Mouse (Mus musculus): Measurements from ENCODE around the gene Ifit3b.
"Not testable (repeated sequence)": the region's sequence is repeated elsewhere in the genome, so short reads cannot be mapped to it uniquely, and the experiment has no call there.

Gene Ifit3b

DNA sequence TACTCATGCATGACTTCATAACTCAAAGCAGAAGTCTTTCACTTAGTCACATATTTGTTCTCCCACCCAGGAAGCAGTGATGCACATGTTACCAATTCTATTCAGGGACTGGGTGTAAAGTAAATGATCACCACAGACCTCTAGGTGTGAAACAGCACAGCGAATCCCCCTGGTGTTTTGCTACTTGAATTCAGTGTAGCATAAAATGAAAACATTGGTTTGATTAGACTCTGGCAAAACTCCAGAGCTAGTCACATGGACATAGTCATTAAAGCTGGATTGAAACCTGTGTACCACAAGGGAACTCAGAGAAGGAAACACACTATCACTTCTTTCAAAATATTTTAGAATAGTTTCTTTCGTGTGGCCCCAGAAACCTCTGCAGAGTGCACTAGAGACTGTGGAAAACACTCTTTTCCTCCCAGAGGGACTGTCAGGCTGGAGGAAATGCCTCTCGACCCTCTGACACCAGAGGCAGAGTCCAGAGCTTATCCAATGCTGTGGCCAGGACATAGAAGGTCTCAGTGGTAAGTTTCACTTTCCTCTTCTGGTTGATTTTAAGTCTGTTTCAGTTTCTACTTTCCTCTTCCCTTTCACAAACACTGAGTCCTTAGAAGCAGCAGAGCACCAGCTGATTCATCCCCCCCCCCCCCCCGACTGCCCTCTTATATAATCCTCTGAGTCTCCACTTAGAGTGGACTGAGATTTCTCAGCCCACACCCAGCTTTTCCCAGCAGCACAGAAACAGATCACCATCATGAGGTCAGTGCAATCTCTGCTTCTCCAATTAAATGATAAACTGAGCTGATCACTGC, at the start of gene Ifit3b:
Gene Ifit3b (plus strand): TSS at position 734 of the 815 bp plus-strand sequence.
- DNase-seq (ENCODE audit: low read depth, low spot score), result peak; percentile 73

DNA sequence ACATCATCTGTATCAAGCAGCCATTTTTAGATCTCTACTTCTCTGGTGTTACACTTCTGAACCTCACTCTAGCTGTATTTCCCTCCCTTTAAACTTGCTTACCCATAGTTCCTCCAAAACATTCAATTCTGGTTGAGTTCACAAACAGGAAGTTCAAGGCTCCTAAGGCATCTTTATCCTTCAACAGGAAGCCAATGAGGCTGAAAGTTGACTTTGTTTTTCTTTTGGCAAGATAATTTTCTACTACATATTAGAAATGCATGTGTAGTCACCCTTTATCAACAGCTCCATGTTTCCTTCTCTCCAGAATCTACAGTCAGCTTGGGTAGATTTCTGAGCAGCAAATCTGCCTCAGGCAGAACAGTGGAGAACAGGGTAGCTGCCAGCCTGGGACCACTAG, 45.2 kb upstream of the Ifit3b start:
- no peak for DNase-seq (ENCODE audit: low read depth, low spot score)

DNA sequence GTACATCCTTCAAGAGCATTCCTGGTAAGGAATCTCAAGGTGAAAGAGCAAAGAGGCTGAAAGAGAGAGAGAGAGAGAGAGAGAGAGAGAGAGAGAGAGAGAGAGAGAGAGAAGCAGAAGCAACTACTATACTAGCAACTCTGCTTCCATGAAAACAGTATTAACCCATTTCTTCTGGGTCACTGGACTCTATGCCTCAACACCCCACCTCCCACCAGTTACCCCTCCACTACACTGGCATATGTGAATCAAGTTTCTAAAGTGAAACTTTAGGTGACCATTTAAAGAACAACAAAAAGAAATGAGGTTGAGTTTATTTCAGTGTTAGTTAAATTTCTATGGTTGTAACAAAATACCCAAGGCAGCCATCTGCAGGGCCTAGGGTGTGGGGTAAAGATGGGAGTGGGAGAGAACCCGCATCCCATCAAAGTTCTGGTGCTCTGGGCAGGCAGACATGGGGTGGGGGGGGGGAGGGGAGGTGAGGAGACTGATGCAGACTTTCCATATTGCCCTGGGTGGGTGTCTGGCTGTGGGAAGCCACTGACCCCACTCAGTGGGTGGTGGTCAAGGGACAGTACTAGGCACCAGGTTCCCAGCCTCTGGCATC, 41.5 kb upstream of the Ifit3b start:
- no peak for DNase-seq (ENCODE audit: low read depth, low spot score)

DNA sequence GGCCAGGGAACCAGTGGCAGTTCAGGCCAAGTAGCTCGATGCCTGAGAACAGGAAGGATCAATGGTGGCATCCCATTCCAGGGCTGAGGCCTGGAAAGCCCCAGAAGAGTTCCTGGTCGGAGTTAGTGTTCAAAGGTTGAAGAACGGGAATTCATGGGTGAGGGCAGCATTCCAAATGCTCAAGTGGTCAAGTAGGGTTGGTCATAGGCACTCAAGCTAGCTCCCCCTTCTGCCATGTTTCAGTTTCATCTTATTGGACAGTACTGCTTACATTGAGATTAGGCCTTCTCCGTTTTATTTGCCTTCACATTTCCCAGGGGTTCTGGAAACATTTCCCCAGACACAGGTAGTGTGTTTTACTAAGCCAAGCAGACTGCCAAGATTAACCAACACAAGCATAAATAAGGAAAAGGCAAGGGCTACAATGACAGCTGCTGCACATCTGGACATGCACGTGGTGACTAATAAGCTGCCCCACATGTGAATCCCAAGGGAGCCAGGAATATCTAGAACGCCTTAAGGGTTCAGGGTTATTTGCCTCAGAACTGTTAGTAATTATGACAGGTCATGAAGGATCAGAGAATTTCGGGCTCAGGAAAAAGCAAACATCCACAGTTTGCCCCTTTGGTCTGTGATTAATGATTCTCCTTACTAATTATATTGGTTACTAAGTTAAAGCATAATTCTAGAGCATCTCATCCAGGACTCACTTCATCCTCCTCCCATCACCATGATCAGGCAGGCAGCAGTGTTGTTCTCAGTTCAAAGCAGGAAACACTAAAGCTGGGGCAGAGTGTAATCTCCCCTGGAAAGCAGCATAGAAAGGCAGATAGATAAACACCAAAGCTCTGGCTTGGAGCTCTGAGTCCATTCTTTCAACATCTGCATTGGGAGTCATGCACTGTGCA, 38.5 kb upstream of the Ifit3b start:
- no peak for DNase-seq (ENCODE audit: low read depth, low spot score)

DNA sequence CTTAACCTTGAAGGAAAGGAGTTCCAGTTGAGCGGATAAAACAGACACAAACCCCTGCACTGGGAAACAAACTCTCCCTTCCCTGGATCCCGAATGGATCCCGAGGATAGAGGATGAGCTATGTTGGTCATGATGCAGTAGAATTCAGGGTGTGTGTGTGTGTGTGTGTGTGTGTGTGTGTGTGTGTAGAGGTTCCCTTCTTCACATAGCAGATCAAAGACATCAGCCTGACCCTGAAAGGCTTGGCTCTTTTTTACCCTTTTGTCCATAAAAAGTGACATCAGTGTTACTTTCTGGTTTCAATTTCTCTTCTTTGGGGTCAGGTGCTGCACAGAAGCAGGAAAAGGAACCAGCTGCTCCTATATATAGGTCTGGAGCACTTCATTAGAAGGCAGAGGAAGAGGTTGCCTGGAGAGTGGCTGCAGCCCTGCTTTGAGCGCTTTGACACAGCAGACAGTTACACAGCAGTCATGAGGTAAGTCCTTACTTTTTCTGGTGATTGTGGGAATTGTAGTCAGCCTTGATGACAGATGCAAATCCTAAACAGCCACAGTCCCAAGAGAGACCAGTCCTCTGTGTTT, 37.8 kb upstream of the Ifit3b start:
- peak; percentile 52 for DNase-seq (ENCODE audit: low read depth, low spot score)

DNA sequence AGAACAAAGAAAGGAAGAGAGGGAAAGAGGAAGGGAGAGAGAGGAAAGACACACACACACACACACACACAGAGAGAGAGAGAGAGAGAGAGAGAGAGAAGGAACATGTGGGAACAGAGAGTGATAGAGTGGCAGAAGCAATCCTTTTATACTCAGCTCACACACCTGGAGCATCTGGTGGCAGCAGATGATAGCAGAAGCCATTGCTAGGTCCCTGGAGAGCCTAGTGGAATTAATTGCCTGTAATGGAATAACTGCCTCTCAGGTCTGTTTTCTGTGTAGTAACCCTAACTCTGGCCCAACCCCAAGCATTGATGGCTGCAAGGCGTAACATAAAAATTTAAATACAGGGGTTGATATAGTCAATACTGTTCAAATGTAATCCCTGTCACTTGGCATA, 36.7 kb upstream of the Ifit3b start:
- no peak for DNase-seq (ENCODE audit: low read depth, low spot score)

DNA sequence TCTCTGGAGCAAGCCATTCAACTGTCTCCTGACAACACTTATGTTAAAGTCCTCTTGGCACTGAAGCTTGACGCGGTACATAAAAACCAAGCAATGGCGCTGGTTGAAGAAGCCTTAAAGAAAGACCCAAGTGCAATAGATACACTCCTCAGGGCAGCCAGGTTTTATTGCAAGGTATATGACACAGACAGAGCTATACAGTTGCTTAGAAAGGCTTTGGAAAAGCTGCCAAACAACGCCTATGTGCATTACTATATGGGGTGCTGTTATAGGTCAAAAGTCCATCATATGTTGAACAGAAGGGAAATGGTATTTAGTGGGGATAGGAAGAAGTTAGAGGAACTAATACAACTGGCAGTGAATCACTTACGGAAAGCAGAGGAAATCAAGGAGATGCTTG, 34.1 kb upstream of the Ifit3b start:
- no peak for DNase-seq (ENCODE audit: low read depth, low spot score)

DNA sequence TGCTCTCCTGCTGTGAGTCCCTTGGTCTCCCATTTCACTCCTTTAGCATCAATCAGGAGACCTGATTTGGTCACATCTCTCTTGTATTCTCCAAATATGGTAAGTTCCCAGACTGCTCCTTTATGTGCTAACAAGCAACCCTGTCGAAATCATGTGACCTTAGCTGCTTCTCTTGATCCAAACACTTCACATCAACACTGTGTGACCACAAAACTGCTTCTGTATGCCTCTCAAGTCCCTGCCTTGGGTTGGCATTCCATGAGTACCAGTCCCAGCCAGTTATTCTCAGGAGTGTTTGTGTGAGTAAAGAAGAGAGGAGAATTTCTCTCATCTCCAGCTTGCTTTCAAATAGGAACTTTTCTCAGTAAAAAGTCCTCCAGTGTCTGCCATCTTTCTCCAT, 30.6 kb upstream of the Ifit3b start:
- DNase-seq (ENCODE audit: low read depth, low spot score), result no peak

DNA sequence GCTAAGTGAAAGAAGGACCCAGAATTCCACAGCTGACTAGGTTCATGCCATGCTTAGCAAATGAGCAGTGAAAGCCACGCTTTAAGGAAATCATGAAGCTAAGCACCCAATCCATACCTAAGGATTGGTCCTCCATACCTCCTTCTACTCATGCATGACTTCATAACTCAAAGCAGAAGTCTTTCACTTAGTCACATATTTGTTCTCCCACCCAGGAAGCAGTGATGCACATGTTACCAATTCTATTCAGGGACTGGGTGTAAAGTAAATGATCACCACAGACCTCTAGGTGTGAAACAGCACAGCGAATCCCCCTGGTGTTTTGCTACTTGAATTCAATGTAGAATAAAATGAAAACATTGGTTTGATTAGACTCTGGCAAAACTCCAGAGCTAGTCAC, 25.1 kb upstream of the Ifit3b start:
- not testable (repeated sequence) for DNase-seq (ENCODE audit: low read depth, low spot score)

DNA sequence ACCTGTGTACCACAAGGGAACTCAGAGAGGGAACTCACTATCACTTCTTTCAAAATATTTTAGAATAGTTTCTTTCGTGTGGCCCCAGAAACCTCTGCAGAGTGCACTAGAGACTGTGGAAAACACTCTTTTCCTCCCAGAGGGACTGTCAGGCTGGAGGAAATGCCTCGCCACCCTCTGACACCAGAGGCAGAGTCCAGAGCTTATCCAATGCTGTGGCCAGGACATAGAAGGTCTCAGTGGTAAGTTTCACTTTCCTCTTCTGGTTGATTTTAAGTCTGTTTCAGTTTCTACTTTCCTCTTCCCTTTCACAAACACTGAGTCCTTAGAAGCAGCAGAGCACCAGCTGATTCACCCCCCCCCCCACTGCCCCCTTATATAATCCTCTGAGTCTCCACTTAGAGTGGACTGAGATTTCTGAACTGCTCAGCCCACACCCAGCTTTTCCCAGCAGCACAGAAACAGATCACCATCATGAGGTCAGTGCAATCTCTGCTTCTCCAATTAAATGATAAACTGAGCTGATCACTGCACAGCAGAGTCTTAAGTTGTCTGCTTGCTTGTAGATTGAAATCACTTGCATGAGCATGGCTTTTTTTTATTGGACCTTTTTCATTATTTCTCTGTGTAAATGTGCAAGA, 24.5 kb upstream of the Ifit3b start, which contains the start of gene Ifit3:
Gene Ifit3 (plus strand): TSS at position 406 of the 641 bp plus-strand sequence.
- not testable (repeated sequence) for DNase-seq (ENCODE audit: low read depth, low spot score)

DNA sequence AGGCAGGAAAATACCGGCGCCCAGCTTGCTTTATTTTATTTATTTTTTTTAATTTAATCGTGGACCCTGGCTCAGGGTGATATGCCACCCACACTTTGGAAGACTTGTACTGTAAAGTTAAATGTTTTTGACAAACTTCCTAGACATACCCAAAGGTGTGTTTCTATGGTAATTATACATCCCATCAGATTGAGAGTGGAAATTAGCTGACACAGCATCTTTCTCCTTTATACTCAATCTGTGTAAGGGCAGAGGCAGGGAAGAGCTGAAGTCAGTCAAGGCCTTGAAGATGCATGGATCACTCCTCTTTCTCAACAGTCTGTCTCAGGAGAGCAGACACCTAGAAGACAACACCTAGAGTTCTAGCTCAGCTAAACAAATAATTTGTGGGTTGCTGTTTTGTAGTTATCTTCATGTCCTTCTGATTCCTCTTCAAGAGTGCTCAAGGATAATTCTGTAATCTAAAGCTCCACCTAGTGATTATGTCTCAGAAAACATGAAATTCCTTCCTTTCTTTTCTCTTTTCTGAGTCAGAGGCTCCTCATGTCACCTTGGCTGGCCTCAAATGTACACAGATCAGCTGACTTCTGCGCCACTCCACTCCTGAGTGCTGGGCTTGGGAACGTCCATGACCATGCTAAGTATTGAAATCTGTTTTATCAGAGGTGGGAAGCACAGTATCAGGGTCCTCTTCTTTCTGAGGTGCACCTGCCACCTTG, 21.9 kb upstream of the Ifit3b start:
- peak; percentile 42 for DNase-seq (ENCODE audit: low read depth, low spot score)

DNA sequence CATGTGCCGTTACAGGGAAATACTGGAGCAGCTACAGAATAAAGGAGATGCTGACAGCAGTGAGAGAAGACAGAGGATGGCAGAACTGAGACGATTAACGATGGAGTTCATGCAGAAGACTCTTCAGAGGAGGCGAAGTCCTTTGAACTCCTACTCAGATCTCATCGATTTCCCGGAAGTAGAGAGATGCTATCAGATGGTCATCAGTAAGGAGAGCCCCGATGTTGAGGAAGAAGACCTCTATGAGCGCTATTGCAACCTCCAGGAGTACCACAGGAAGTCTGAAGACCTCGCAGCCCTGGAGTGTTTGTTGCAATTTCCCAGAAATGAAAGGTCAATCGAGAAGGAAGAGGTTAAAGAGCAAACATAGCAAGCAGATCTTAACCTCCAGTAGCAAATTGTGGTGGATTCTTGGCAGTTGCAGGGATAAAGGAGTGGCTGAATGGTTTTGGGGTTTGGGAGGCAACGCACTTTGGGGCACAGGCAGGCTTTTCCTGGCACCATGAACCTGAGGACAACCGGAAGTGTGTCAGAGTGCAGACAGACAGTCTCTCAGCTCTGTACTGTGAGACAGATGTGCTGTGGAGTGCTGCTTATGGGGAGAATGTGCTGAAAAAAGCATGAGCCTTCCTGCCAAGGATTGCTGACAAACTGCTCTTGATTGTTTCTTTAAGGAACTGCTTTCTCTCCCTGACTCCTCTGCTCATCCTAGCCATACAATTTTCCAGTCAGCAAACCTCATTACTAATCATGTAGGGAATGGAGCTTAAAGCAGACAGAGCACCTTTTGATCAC, 19.7 kb upstream of the Ifit3b start:
- DNase-seq (ENCODE audit: low read depth, low spot score), result peak; percentile 64

DNA sequence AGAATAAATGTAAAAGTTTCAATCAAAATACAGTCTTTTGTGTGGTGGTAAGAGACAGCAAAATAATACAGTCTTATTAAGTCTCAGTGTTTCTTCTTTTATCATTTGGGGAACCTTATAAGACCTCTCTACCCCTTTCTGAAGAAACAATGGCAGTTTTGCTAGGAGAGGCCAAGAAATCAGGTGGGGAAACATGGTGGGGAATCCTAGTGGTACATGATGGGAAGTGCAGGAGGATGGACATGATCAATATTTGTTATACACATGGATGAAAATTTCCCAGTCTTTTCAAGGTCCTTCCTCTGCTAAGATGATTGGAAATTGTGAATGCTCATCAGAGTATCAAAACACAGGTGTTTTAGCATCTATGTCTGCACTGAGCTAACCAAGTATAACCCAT, 18.8 kb upstream of the Ifit3b start:
- DNase-seq (ENCODE audit: low read depth, low spot score), result no peak

DNA sequence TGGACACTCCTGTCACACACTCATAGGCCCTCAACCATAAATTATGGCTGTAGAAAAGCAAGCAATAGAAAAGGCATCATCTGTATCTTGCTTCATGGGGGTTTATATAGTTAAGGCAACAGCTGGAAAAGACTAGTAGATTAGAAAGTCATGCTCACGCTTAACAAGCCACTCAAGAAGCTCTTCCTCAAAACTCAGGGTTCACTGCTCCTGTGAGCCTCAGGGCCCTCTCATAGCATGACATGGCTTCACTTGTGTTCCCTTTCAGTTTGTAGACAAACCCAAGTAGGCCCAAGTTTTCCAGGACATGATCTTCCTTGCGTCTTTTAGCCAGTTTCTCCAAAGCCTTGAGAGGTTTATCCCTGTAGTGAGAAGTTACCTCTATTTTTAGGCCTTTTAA, 14.3 kb upstream of the Ifit3b start:
- DNase-seq (ENCODE audit: low read depth, low spot score), result no peak

DNA sequence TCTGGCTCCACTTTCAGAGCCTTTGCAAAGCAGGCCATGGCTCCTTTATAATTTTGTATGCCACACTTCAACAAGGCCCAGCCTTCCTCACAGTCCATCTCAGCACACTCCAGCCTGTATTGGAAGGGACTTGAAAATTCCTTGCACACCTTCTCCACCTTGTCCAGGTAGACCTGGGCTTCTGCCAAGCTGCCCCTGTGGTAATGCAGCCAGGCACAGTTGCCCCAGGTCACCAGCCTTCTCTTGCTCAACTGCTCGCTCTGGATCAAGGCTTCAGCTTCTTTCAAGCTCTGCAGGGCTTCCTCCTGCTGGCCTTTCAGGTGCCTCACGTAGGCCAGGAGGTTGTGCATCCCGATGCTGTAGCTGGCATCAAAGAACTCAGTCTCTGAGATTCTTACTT, 13.2 kb upstream of the Ifit3b start:
- not testable (repeated sequence) for DNase-seq (ENCODE audit: low read depth, low spot score)

DNA sequence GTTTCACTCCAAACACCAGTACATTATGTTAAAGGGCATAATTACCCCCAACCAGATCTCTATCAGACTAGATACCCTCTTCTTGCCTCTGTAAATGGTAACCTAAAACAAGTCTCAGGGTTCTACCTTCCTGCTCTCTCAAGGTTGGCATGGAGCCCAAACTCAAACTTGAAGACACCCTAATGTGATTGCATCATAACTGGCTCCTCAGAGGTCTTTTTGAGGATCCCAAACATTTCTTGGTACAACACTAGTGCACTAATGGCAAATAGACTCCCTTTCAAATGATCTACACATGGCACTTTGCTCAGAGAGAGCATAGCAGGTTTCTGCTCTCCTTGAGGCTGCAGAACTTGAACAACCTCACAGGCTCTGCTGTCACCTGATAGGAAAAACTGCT, 11.0 kb upstream of the Ifit3b start:
- no peak for DNase-seq (ENCODE audit: low read depth, low spot score)

DNA sequence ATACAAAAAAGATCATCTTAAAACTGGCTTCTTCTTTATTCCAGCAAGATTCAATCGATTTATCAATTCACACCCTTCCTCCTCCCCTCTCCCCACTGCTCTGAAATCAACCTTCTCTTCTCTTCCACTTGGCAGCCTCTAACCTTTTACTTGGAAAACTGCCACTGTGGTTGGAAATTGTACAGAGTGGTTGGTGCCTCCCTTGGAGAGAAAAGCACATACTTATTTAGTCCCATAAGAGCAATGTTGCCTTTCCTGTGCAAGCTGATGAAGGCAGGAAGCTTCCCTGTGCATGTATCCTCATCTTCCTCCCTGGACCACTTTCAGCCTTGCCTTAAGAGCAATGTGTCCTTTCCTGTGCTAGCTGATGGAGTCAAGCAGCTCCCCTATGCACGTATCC, 9.4 kb upstream of the Ifit3b start:
- DNase-seq (ENCODE audit: low read depth, low spot score), result peak; percentile 66

DNA sequence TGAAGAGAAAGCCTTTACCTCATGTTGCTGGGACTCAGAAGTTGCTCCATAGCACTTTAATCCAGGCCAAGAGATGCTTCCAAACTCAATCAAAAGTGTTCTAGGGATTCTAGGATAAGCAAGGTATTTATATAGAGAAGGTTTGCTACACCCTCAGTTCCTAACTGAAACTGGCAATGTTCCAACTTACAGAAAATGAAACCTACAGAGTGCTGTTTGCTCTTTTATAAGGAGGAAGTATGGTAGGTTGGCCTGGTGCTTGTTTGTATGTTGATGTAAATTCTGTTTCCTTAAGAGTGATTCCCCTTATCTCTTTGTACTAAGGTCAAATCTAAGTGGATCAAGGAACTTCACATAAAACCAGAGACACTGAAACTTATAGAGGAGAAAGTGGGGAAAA, 8.5 kb upstream of the Ifit3b start:
- DNase-seq (ENCODE audit: low read depth, low spot score), result not testable (repeated sequence)

DNA sequence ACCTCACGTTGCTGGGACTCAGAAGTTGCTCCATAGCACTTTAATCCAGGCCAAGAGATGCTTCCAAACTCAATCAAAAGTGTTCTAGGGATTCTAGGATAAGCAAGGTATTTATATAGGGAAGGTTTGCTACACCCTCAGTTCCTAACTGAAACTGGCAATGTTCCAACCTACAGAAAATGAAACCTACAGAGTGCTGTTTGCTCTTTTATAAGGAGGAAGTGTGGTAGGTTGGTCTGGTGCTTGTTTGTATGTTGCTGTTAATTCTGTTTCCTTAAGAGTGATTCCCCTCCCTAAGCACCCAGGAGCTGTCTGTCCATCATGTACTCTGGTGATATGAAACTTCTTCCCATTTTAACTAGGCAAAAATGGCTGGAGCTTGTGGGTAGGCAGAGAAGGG, 5.9 kb upstream of the Ifit3b start, which contains the start of gene Ifit1bl1:
Gene Ifit1bl1 (minus strand): TSS at position 69 of the 400 bp plus-strand sequence.
- DNase-seq (ENCODE audit: low read depth, low spot score), result peak; percentile 32

DNA sequence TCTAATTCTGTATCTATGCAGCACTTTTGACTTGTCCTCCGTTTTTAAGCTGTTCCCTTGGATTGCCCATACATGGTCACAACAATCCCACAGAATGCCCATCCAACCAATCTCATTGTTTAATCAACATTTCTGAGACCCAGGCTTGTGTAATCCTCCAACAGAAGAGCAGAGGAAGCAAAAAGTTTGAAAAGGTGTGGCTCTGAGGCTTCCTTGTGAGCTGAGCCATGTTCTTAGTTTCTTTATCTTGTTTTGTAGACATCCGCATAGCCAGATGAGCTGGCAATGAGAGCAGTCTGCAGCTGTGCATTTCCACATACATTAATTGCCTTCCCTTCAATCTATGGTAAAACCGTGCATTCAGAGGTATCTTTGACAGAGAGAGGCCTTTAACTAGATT, 2.3 kb upstream of the Ifit3b start:
- DNase-seq (ENCODE audit: low read depth, low spot score), result no peak

All from brain, adult 2 months (tissue).